Mouse (Mus musculus) bone marrow macrophage, adult 2 months (primary cell): ENCODE results near the gene Hnf1a. TPM values are rescaled to one million over a fixed set of nuclear protein-coding genes. Genes with fewer than 3 reads are reported as not detected.
A peak's percentile ranks its signal among the peaks of the same experiment; 100 is the strongest.

ENCODE experiments used
- H3K27ac ChIP-seq: 2 replicates; pipeline ENCODE4 v1.5.1; 2012; ENCODE audit warnings: low read depth, low read length; ENCODE audit not compliant: insufficient read depth
- H3K4me1 ChIP-seq: 2 replicates; pipeline ENCODE4 v1.6.1; 2012; ENCODE audit warnings: low read length; ENCODE audit not compliant: control insufficient read depth, insufficient read depth
- H3K4me3 ChIP-seq: 2 replicates; pipeline ENCODE4 v1.5.1; 2012; ENCODE audit warnings: mild to moderate bottlenecking, low read length, moderate library complexity; ENCODE audit not compliant: insufficient read depth
- CTCF ChIP-seq: IDR thresholded peaks from 2 replicates; pipeline ENCODE4 v1.5.1; 2012; ENCODE audit warnings: low read depth, mild to moderate bottlenecking, low read length, moderate library complexity
- POLR2A ChIP-seq: IDR thresholded peaks from 2 replicates; pipeline ENCODE4 v1.6.1; 2012; ENCODE audit warnings: mild to moderate bottlenecking, low read depth, low read length, borderline replicate concordance
- polyA plus RNA-seq: library from polyadenylated mRNA; stranded (reverse); fragments of >200 nt; gene quantifications from 2 replicates; pipeline ENCODE4 v1.2.4, GENCODE M21; 2012; ENCODE audit not compliant: missing spikeins, insufficient read depth, insufficient read length

Gene Hnf1a
- polyA plus RNA-seq = not detected in 2 replicates

DNA sequence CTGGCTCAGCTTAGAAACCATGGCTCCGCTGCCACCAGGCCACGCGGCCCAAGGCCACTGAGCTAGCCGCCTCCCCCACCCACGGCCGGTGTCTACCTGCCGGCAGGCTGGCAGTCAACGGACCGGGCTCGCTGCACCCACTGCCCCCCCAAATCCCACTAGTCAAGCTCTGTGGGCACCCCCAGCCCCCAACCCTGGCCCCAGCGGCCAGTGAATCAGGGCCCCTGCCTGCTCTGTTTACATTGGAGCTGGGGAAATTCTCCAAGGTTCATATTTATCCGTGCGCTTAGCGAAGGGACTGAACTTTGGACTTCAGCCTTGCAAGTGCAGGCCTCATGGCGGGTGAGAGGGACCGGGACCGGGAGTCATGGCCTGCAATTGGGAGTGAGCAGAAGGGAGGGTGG is at the start of gene Hnf1a:
Hnf1a (minus strand) TSS at position 271 of the 404 bp plus-strand sequence.
- H3K4me3 ChIP-seq = no peak within 1 kb of the TSS
- H3K4me1 ChIP-seq = no peaks in the 10 kb centered on the region; the same call in 1 of the 2 replicates
- H3K27ac ChIP-seq = no peak within 1 kb of the TSS
- TF ChIP-seq CTCF (no peak), POLR2A (no peak)

GRCm38 (mm10) chr5:115018813-115019212 is 47.9 kb upstream of the Hnf1a start:
- TF ChIP-seq POLR2A (no peak), CTCF (no peak)
- H3K4me3 ChIP-seq = no peak overlapping the region
- H3K27ac ChIP-seq = no peak overlapping the region
- peaks cover 34% of the 10 kb centered on the region for H3K4me1 ChIP-seq

DNA sequence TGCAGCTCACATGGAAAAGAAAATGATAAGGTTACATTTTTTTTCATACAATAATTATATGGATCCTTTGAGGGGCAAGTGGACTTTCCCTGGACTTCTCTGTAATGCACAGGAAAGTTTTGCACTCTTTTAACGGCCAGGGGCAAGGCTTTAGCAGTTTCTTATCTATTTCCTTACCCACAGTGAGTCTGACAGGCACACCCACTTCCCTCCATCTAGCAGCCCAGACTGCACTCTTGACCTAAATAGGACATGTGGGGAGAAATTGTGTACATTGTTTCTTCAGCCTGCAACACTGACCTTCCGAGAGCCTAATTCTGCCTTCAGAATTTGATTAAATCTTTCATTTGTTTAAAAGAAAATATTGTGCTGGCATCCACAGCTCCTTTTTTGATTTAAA is 47.4 kb upstream of the Hnf1a start:
- H3K4me3 ChIP-seq = no peak overlapping the region
- H3K4me1 ChIP-seq = peaks cover 38% of the 10 kb centered on the region
- H3K27ac ChIP-seq = no peak overlapping the region
- no peak for TF ChIP-seq CTCF
- TF ChIP-seq POLR2A = no peak

GRCm38 (mm10) chr5:115015121-115015520 is 44.2 kb upstream of the Hnf1a start:
- no peak overlapping the region for H3K27ac ChIP-seq
- H3K4me1 ChIP-seq = peaks cover 44% of the 10 kb centered on the region
- TF ChIP-seq POLR2A (no peak), CTCF (no peak)
- no peak overlapping the region for H3K4me3 ChIP-seq

DNA sequence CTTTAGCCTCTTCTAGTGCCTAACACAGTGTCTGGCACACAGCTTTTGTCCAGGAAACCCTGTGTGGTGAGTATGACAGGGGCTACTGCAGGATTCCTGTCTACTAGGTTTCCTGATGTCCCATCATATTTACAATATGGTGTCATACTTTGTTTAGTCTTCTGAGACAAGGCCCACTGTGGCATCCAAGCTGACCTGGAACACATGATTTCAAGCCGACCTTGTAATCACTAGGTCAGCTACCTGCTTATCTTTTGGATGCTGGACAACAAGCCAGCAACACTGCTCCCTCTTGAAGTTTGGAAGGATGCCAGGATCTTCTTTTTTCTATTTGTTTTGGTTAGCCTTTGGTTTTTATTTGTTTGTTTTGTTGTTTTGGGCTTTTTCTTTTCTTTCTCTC is 43.7 kb upstream of the Hnf1a start:
- H3K4me3 ChIP-seq = no peak overlapping the region
- H3K4me1 ChIP-seq = peaks cover 44% of the 10 kb centered on the region
- TF ChIP-seq POLR2A = no peak
- no peak for TF ChIP-seq CTCF
- no peak overlapping the region for H3K27ac ChIP-seq

DNA sequence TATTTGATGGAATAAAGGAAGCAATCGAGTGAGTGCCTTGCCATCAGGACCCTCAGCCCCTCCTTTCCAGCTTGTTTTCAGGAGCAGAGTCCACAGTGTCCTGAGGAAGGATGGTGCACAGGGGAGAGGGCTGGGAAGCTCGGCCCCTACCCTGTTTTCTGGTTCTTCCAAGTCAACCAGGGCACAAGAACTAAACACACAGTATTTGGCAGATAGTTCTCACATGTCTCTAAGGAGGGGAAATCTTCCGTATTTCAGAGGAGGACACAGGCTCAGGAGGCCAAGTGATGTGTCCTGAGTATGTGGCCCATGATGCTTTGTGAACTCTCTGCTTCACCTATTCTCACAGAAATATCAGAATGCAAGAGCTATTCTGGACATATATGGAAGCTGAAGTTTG is 42.5 kb upstream of the Hnf1a start:
- H3K4me1 ChIP-seq = peaks cover 40% of the 10 kb centered on the region
- H3K27ac ChIP-seq = no peak overlapping the region
- no peak for TF ChIP-seq POLR2A
- TF ChIP-seq CTCF = no peak
- no peak overlapping the region for H3K4me3 ChIP-seq

GRCm38 (mm10) chr5:115011519-115012261 is 40.8 kb upstream of the Hnf1a start:
- Histone ChIP-seq H3K27ac (peak overlapping the region; percentile 38), H3K4me1 (peaks cover 38% of the 10 kb centered on the region)

DNA sequence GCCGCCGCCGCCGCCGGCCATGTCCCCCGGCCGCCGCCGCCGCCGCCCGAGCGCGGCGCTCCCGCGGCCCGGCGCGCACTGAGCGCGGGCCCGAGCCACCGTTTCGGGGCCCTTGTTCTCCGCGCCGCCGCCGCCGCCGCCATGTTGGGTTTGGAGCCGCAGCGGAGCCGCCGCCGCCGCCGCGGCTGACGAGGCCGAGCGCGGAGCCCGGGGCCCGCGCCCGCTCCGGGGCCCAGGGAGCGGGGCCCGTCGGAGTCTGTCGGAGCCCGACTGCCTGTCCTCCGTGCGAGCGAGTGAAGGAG is 40.3 kb upstream of the Hnf1a start:
- Histone ChIP-seq H3K4me3 (peak overlapping the region; percentile 87), H3K4me1 (peaks cover 38% of the 10 kb centered on the region), H3K27ac (peak overlapping the region; percentile 38)
- no peak for TF ChIP-seq POLR2A
- no peak for TF ChIP-seq CTCF

More at GRCm38 (mm10) chr5:115011519-115012261, 40.8 kb upstream of the Hnf1a start:
- TF ChIP-seq POLR2A = no peak
- TF ChIP-seq CTCF = no peak
- peak overlapping the region; percentile 87 for H3K4me3 ChIP-seq

GRCm38 (mm10) chr5:115010577-115011216 is 39.8 kb upstream of the Hnf1a start, which contains the start of gene Sppl3:
Gene Sppl3, plus strand, starts transcription at chr5:115011137.
- peak within 1 kb of the TSS; percentile 41 for H3K27ac ChIP-seq
- H3K4me3 ChIP-seq = peak within 1 kb of the TSS; percentile 87
- peaks cover 34% of the 10 kb centered on the region for H3K4me1 ChIP-seq
- TF ChIP-seq POLR2A (0 out of 2 replicates have a peak, but pooled peaks have one; percentile 77), CTCF (no peak)

DNA sequence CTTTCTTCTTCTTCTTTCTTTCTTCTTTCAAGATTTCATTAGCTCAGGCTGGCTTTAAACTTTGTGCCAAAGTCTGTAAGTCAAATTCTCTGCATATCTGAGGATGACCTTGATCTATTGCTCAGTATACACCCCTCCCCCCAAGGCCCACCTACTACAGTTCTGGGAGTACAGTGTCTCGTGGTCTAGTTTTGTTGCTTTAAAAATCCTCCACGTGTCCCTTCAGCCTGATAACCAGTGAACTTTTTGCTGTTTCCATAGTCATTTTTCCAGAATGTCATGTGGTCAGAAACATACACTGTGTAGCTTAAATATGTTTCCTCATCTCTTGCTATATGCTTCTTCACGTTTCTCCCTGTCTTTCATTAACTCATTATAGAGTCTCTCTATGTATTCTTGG is 39.1 kb upstream of the Hnf1a start:
- TF ChIP-seq POLR2A = no peak
- no peak for TF ChIP-seq CTCF
- H3K4me3 ChIP-seq = no peak overlapping the region
- no peak overlapping the region for H3K27ac ChIP-seq
- peaks cover 28% of the 10 kb centered on the region for H3K4me1 ChIP-seq
